Mouse (Mus musculus): ENCODE measurements at regions not wholly inside any gene's neighbourhood (a gene's known extent, or its start where the extent isn't known, plus 50 kb on each side); places are given as distances from the start of the nearest gene placed in this dataset.

DNA sequence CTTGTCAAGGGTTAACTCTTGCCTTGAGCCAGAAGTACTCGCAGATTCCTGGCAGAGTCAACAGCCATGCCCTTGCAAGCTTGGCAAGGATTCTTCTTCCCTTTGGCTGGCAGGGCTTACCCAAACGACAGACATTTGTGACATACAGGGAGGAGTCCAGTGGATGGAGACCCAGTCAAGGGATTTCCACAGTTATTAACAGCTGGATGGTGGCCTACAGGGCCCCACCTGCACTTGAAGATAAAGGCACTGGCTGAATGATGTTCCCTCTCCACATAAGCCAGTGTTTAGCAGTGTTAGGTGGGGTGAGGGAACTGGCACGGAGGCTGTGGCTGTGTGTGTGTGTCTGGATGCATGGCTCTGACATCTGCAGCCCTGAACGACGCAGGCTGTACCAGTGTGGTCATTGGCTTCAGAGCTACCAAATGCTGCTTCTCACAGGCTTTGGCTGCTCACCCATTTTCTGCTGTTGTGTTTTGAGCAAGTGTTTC is 183.9 kb upstream of the Klf4 start:
- peak; percentile 69 for DNase-seq
- intact Hi-C loops (cut with DNase I) = no loop called here

DNA sequence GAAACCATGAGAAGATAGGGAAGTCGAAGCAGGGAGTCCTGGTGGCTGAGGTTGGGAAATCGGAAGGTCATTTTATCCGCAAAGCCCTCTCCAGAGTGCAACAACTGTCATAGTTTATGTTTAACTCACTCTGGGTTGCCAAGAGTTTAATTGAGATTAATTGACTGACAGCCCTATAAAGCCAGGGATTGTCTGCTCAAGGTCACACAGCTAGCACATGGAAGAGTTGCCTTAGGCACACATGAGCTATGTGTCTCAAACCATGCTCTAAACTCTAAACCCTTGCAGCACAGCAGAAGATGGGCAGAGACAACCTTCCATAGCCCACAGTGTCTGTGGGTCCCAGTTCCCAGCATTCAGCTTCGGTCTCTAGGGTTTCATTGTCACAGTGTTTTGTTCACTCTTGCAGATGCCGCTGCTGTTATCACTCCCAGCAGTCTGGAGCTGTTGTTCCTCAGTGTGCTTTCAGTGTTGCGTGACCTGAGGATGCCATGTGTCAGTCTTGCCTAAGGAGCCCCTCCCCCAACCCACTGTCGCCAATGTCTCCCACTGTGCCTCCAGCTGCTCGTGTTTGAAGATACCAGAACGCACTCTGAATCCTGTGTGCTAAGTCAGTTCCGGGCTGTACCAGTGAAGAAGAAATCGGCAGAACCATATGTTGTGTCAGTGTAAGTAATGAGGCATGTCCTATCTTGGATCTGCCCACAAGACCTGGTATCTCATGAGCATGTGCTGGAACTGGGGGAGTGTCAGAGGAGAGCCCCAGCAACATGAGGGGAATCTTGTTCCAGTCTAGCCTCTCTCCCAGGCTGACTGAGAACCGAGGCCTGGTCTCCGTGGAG is 179.5 kb upstream of the Klf4 start:
- peak; percentile 68 for DNase-seq
- intact Hi-C loops (cut with DNase I) = no loop called here

DNA sequence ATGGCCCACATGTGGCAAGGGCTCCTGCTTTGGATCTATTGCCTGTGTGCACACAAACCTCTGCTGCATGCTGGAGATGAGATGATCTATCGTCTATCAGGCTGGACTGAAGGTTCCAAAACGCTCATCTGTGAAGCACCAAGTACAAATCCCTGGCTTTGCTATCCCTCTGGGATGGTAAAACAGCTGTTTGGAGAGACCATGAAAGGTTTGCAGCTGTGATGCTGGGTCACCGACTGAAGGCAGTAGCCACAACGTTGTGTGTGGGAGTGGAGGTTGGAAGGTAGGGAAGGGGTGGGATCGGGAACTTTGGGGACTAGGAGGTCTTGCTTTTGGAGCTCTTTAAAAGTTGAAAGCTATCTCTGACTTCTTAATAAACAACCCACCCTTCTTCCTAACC is 178.2 kb upstream of the Klf4 start:
- no peak for DNase-seq
- intact Hi-C loops (cut with DNase I) = no loop called here

DNA sequence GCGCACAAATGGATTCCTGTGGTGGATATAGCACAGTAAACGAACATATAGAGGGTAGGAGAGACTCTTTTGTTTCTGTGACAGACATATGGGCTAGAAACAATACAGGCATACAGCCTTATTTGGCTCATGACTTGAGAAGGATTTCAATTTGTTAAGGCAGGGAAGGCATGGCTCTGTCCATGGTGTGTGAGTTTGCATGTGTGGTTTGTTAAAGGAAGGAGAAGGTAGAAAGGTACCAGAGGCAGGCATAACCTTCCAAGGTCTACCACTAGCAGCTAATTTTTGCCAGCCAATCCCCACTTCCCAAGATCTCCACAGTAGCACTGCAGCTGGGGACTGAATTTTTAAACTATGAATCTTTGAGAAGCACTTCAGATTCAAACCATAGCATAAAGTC is 176.5 kb upstream of the Klf4 start:
- intact Hi-C loops (cut with DNase I) = no loop called here

DNA sequence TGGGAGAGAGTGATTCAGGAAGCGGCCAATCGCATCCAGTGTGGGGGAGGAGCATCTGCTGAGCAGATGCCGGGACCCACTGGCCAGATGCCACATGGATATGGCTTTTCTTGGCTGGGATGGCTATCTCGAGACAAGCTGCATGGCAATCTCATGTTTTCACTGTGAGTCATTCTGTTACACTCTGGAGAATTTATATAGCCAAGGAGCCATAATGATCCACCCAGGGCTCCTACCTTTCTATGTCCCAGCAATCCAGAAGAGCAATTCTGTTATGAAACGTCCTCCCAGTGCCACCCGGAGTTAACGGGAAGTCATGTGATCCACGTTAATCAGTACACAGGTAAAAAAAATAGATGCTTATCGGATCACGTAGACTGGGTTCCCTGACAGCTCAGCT is 175.7 kb upstream of the Klf4 start:
- DNase-seq = peak; percentile 49
- intact Hi-C loops (cut with DNase I) = no loop called here

More for the DNA sequence above, 176.5 kb upstream of the Klf4 start:
- DNase-seq = no peak

DNA sequence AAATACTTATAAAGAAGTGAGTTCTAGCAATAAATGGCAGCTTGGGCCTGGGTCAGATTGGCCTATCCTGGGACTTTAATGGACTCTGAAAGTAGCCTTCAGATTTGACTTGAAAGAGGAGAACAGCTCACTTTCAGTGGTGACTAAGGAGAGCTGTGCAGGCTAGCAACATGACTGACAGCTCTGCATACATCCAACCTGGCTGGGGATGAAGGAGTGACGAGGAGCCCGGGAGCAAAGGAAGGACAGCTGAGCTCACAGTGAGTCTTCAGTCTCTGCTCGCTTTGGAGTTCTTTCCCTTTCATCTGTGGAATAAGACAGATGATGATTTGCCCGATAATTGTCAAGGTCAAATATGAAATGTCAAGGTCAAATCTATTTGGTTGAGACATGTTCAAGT is 172.7 kb upstream of the Klf4 start:
- intact Hi-C loops (cut with DNase I) = no loop called here
- no peak for DNase-seq

DNA sequence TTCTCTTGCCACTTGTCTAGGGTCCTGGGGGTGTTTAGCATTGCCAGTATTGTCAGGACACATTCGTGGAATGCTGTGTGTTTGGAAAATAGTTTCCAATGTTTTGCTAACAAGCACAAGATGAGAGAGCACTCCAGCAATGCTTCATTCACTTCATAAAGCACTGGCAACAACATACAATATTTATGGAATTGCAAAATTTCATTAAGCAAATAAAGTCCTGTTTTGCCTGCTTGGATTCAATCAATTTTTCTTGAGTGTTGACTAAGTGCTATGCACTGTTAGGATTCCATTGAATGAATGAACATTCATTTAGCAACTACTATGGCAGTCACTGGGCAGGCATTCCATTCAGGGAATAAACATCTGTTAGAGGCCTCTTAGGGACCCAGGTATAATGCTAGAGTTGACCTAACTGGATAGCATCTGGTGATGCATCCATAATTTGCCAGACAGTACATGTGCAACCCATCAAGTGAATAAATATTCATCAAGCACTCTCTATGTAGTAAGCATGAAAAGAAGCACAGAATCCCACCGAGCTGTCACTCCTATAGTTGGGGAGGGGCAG is 171.2 kb upstream of the Klf4 start:
- DNase-seq = no peak
- intact Hi-C loops (cut with DNase I) = no loop called here

DNA sequence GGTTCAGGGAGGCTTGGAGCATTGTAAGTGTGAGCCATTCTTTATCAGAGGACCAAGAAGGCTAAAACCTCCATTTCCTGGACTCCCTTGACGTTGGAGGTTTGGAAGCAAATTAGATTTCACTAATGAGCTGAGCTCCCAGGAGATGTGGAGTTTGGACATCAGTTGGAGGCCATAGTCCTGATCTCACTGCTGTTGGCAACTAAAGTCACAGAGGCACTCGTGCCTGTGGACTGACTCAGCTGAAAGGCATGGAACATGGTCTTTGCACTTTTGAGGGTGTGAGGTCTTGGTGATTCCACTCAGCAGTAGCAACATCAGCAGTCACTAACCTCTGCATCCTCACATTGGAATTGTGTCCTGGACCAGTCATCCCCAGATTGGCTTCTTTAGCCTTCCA is 169.1 kb upstream of the Klf4 start:
- no peak for DNase-seq
- intact Hi-C loops (cut with DNase I) = no loop called here

DNA sequence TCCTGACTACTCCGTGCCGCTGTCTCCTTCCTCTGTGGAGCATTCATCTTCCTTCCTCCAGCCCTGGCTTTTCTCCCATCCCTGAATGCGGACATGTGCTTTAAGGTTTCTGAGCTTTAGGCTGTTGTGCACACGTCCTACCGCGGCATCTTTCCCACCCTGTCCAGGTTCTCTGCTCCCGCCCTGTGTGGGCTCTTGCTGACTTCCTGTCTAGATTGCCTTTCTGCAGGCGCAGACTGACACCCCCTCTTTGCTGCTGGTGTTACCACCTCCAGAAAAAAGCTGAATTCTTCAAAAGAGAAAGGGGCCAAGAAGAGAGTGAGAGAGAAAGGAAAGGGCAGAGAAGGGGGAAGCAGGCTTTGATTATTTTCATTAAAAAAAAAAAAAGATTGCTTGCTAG is 167.7 kb upstream of the Klf4 start:
- DNase-seq = no peak
- intact Hi-C loops (cut with DNase I) = no loop called here

DNA sequence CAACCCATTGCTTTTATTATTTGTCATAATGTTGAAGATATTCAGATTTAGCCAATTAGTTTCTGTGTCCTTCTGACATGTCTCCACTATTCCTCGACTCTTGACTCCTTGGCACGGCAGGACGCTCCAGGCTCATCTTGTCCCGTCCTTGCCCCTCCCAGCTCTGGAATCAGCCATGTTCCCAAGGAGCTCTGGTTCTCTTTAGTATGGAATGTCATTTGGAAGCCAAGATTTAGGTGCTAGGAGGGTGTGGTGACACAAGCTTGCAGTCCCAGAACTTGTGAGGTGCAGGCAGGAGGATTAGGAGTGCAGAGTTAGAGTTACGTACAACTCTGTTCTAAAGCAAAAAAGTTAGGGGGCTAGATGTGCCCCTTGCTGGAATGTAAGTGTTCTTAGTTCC is 166.9 kb upstream of the Klf4 start:
- no peak for DNase-seq
- intact Hi-C loops (cut with DNase I) = no loop called here

DNA sequence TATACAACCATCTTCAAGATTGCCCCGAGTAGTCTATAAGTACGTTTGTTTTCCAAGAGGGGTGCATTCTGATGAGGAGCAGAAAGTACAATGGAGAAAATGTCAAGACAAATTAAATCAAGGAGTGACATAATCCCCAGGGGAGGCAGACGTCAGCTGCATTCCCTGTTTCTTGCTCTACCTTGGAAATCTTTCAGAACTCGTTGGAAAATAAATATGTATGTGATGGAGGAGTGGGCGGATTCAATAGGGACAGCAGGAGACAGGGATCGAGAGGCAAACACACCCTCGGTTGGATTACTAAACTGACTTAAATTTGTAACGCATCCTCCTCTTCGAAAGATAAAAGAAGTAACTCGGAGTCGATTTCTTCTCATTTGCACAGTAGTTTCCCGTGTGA is 164.8 kb upstream of the Klf4 start:
- intact Hi-C loops (cut with DNase I) = no loop called here
- peak; percentile 9 for DNase-seq

DNA sequence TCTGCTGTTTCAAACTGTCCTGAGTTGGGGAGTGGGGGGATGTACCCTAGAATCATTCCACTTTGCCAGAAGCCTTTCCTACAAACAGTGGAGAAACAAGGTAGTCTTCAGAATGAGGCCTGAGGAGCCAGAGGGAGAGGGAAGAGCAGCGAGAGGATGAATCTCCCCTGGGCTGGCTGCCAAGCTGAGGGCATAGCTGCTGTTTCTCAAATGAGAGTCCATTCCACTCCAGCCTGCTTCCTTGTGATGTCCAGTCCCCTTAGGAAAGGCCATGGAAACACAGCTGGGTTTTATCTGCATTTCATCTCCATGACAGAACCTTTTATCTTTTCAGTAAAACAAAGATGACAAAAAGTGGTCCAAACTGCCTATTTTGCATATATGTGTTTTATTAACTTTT is 164.2 kb upstream of the Klf4 start:
- intact Hi-C loops (cut with DNase I) = no loop called here
- DNase-seq = peak; percentile 80

DNA sequence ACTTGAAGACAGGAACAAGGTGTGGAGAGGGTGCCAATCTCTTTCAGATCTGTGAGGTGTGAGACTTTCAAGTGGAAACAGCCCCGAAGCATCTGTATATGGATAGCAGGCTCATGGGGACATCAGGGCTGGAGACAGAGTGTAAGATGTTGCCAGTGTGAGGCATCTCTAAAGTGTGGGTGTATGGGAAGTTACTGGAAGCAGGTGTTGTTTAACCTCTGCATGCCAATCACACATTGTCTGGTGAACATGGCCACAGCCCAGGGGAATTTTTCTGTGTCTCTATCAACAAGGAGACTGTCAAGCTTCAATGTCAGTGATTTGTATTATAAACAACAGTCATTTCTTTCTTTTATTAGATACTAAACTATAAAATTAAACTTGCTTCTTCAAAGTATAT is 163.0 kb upstream of the Klf4 start:
- no peak for DNase-seq
- intact Hi-C loops (cut with DNase I) = no loop called here

DNA sequence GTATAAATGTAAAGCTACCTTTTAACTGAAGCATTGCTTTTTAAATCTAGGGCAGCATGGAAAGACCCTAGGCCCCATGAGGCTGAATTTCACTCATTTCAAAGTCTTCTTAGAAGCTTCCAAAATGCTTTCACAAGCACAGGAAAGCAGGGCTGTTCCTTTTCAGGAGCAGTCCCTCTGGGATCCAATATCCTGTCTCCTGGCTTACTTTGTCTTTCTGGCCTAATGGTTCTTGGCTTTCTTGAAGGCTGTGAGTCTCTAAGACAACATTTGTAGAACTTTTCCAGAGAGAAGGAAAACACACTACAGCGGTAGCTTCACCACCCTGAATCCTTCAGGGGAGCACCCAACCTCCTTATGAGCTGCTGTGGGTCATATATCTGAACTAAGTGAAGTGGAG is 157.2 kb upstream of the Klf4 start:
- DNase-seq = no peak
- intact Hi-C loops (cut with DNase I) = no loop called here

DNA sequence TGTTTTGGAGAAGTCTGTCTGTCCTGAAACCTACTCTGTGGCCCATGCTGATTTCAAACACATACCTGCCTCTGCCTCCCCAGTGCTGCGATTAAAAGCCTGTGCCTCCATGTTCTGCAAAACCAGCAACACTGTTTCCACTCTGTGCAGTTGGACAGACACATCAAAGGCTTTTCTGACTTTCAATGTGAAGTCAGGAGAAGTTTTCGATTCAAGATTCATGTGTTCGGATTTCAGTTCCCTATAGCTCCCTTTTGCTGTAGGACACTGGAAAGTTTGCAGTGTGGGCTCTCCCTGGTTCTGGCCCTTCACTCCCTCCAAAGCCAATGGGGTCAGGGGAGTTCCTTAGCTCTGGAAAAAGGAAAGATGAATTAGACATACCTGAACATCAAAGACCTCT is 154.5 kb upstream of the Klf4 start:
- intact Hi-C loops (cut with DNase I) = no loop called here
- no peak for DNase-seq

DNA sequence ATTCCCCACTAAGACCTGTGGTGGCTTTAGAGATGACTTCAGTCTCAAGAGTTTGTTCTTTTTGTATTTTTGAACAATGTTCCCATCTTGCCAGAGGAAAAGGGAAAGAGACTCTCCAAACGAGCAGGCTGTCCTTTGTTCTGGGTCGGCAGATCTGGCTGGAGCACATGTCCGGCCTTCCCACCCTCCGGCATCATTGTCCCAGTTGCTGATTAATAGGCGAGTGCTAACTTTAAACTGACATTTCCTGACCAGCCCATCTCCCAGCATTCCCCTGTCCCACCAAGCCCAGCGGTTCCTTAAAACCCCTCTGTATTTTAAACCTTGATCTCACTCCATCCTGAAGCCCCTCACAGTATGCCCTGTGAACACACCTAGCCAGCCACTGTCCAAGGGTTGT is 140.0 kb upstream of the Klf4 start:
- intact Hi-C loops (cut with DNase I) = no loop called here

DNA sequence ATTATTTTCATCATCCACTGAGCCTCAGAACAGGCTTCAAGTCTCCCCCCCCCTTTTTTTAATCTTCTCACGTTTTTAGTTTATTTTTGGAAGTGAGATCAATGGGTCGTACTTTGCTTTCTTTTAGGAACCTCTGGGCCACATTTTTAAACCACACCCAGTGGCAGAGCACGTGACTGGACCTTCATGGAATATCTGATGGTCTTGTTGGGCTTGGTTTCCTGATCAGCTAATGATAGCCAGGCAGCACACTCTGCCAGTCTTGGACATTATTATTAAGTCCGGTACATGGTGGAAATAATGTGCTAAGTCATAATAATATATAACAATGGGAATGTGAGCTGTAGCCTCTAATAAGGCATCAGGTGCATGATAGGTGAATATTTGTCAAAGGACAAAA is 138.0 kb upstream of the Klf4 start:
- intact Hi-C loops (cut with DNase I) = no loop called here
- DNase-seq = no peak

More for the DNA sequence above, 140.0 kb upstream of the Klf4 start:
- DNase-seq = no peak

DNA sequence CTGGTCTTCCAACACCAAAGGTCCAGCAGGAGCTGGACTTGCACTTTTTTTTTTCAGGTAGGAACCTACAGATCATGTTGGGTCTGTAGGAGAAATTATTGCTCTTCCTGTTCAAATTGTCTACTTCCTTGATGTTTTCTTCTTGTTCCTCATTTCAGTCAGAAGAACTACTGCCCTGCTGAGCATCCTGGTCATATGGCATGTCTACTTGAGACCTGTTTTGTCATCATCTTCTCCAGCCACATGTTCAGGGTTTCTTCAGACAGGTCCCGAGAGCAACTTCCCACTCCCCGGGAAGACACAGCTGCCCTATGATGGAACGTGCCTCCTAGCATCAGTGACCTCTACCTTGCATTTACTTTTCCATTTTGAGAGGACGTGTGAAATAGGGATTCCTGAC is 132.6 kb upstream of the Klf4 start:
- no peak for DNase-seq
- intact Hi-C loops (cut with DNase I) = no loop called here

DNA sequence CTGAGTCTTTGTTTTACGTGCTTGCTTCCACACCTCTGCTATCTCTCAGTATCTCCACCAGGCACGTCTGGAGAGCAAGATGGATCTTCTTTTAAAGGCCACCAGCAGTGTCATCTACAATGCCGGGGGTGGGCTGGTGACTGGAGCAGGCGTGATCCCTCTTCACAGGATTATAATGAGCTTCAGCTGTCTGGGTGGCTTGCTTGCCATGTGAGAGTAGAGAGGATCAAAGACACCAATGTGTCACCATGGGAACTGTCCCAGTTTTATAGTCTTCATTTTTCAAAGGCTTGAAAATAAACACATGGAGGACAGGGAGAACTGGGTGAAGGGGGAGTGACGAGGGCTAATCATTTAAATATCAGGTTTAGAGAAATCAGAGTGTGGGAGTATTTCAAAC is 131.6 kb upstream of the Klf4 start:
- intact Hi-C loops (cut with DNase I) = no loop called here
- DNase-seq = no peak

DNA sequence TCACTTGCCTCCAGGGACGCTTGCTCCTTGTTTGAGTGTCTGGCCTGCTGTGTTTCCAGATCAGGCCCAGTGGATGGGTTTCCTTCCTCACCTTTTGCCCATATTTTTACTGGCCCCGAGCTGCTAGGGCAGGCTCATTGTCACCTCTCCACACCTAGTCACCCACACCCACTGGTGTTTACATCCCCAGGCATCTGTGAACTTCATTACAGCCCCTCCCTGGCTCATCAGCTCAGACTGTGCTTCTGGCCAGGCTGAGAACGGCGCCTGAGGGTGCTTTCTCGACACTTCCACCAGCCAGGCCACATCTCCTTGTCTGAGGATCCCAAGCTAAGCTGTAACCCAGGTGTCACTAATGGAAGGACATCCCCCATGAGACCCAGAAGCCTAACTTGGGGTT is 129.8 kb upstream of the Klf4 start:
- no peak for DNase-seq
- intact Hi-C loops (cut with DNase I) = no loop called here

DNA sequence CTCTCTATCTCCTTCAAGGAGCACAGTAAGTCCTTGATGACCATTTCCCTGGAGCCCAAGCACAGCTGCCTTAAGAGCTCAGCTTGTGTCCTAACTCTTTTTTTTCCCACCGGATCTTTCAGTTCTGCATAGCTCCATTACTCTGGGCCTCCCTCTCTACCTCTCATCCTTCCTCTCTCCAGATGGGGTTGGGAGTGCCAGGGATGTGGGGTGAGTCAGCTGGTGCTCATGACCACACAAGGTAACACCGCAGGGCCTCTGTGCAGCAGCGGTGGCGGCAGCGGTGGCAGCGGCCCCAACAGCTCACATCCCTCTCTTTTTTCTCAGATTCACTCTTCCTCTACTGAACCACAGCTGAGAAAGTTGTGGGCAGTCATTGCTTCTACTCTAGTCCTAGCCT is 126.6 kb upstream of the Klf4 start:
- intact Hi-C loops (cut with DNase I) = loop anchor here (10.0 kb wide), 2 partner anchors 124 to 1026 kb away; partner anchors contain the start of gene Klf4
- no peak for DNase-seq

DNA sequence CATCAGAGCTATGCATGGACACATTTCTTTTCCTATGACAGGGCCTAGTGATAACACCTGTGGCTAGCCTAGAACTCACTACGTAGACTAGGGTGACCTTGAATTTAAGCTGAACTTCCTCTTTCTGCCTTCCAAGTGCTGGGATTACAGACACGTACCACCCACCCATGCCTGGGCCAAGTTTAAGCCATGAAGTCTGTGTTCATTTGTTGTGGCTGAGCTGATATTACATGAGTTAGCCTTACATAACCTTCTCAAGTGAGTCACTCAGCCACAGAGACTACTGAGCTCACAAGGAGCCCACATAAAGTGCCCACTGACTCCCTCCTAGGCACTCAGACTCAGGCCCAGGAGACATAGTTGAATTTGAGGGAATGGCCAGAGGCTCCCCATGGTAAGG is 123.1 kb upstream of the Klf4 start:
- intact Hi-C loops (cut with DNase I) = loop anchor here (10.0 kb wide), 2 partner anchors 121 to 1029 kb away; partner anchors contain the start of gene Klf4
- DNase-seq = no peak

Measured in left cerebral cortex, postnatal 4 days (tissue).